Mouse (Mus musculus) frontal cortex, adult (tissue): Measurements from ENCODE around the gene Slc22a5.
"Not testable (repeated sequence)": the region's sequence is repeated elsewhere in the genome, so short reads cannot be mapped to it uniquely, and the experiment has no call there.

ENCODE experiments used
- ATAC-seq: cut with Nextera tagmentation; 2 replicates; pipeline ENCODE4 v1.9.2; 2017; ENCODE audit warnings: mild to moderate bottlenecking, moderate library complexity, mixed read lengths; ENCODE audit not compliant: low TSS enrichment

Gene Slc22a5

GRCm38 (mm10) chr11:53888242-53888641 is 3.2 kb downstream of the Slc22a5 start:
- ATAC-seq: no peak

GRCm38 (mm10) chr11:53883287-53883686 is 8.2 kb downstream of the Slc22a5 start:
- no peak for ATAC-seq

DNA sequence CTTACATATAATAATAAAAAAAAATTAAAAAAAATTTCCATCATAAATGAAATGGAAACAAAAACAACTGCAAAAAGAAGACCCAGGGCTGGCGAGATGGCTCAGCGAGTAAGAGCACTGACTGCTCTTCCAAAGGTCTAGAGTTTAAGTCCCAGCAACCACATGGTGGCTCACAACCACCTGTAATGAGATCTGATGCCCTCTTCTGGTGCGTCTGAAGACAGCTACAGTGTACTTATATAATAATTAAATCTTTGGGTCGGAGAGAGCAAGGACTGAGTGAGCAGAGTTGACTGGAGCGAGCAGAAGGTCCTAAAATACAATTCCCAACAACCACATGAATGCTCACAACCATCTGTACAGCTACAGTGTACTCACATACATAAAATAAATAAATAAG is 13.4 kb downstream of the Slc22a5 start:
- not testable (repeated sequence) for ATAC-seq

GRCm38 (mm10) chr11:53876488-53876887 is 15.0 kb downstream of the Slc22a5 start:
- ATAC-seq: no peak

GRCm38 (mm10) chr11:53874706-53875105 is 16.8 kb downstream of the Slc22a5 start:
- ATAC-seq: no peak

DNA sequence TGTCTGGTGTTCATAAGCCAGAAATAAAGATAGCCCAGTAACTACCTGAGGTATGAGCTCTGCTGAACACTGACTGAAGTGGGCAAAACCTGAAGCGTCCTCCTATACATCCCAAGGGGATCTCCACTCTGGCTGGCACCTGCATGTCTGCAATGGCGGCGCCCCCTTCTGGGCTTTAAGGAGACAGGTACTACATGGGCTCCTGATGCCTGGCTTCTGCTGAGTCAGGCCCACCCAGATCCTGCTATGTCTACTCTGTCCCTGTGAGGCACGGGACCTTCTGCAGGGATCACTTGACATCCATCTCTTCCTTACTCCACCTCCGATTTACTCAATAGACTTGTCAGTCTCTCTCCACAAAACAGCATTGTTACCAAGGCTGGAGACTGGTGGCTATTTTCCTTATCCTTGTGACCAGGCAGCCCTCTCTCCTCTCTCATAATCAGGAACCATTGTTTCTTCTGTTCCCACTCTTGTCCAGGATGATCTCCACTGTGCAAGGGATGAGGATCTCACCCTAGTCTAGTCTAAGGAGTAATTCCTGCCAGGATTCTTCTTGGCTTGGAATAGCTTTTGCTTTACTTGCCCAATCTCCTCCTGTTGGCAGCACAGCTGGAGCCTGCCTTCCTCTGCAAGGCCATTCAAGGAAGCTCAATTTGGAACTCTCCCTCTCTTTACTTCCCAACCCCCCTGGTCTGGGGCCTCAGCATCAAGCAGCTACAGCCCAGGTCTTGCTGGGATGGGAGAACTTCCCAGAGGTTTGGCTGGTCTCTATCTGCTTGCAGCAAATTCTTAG is 17.4 kb downstream of the Slc22a5 start:
- ATAC-seq: peak; percentile 81

DNA sequence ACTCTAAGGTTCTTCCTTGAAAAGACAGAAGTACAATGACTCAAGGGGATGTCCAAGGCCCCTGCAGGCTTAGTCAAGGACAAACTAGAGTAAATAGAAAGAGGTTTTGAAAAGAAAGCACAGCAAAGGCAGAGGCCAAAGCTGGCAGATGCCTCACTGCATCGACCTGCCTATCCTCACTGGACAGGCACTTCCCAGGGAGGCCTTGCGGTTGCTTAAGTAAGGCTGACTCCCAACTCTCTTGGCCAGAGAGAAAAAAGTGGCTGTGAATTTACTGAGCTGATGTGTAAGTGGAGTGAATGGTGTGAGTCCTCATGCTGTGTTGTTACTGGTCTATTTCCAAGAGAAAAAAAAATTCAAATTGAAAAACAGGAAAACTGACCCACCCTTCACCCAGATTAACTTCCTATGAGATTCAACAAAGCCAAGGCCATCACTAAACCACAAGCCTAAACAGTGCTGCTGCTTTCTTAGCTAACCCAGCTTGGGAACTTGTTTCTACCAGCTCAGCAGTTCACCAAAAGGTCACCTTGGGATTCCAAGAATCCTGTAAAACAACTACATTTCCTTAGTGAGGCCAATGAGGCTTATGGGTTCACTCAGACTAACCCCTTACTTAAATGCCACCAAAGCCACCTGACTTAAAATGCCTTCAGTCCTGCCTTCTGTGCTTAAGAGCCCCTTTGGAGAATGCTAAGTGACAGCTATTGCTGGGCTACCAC is 19.5 kb downstream of the Slc22a5 start:
- ATAC-seq: no peak

DNA sequence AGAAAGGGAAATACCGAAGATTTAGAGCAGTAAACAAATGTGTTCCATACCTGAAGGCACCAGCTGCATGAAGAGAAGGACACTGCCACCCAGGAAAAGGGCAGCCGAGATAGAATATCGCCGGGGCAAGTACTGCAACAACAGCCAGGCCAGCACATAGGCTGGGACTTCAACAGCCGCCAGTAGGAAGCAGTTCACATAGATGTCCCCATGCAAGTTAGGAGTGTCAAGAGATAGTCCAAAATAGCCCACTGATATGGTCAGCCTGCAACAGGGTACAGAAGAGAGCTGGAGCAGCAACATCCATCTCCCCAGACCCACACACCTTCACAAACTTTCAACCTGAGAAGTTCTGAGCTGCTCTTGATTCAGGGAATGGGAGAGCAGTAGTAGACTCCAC is 22.3 kb downstream of the Slc22a5 start:
- ATAC-seq: no peak

DNA sequence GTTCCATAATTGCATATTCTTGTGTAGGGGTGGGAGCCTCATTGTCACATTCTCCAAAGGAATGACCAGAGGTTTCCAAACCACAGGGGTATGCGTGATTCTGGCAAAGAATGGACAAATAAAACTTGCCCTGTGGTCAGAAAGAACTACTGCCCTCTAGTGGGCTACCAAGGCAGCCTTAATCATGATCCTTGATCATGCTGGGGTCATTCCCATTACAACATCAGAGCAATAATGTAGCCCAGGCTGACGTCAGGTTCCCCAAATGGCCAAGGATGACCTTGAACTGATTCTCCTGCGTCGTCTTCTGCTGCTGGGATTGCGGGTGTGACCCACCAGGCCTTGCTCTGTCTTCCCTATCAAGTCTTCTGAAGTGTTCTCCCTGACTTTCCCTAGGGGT is 23.1 kb downstream of the Slc22a5 start:
- not testable (repeated sequence) for ATAC-seq

GRCm38 (mm10) chr11:53864724-53865310 is 26.6 kb downstream of the Slc22a5 start:
- ATAC-seq: not testable (repeated sequence)

DNA sequence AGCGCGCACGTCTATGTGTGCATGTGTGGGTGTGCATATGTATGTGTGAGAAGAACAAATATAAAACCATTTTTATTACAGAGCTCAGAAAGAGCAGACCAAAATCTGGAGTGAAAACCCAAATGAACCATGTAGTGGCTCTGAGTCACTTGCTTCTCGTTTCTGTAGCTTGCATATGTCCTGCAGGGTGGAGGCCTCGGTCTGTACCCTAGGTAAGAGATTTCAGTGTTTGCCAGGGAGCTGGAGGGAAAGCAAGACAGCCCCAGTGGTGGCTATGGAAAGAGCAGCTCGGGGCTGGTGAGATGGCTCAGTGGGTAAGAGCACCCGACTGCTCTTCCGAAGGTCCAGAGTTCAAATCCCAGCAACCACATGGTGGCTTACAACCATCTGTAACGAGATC is 30.5 kb downstream of the Slc22a5 start:
- ATAC-seq: peak; percentile 58

DNA sequence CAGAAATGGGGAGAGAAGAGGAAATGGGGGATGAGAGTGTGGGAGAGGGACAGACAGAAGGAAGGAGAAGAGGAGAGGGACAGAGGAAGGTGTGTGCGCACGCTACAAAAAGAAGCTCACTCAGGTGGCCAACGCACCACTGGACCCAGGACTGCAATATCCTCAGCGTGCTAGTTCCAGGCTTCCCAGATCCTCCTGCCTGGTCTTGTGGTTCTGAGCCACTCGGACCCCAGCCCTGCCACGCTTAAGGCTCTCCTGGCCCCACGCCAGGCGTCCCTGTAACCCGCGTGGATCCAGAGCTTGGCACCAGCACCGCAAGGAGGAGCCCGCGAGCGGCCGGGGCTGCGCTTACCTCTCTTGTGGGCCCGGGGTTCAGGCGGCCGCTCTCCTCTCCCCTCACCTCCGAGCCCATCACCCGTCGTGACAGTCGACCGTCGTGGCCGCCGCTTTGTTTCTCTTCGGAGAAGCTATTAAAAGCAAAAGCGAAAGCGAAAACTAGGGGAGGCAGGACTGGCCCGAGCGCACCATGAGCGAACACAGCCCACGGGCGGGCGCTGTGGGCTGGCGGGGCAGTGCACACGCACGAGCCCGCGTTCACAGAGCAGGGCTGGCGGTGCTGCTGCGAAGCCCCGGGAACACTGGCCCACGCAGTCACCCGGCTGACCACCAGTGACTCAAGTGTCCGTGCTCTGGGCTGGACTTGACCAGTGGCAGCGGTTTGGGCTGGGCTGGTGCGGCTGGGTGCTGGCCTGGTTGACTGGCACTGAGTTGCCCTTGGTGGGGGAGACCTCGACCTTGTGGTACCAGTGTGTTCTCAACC is 32.5 kb downstream of the Slc22a5 start, which contains the start of gene Gm12216:
Gm12216 (minus strand) TSS at position 496 of the 820 bp plus-strand sequence.
- peak; percentile 53; the same call in 1 of the 2 replicates for ATAC-seq

- ATAC-seq: no peak
Observed at GRCm38 (mm10) chr11:53858058-53858760, 33.3 kb downstream of the Slc22a5 start.

DNA sequence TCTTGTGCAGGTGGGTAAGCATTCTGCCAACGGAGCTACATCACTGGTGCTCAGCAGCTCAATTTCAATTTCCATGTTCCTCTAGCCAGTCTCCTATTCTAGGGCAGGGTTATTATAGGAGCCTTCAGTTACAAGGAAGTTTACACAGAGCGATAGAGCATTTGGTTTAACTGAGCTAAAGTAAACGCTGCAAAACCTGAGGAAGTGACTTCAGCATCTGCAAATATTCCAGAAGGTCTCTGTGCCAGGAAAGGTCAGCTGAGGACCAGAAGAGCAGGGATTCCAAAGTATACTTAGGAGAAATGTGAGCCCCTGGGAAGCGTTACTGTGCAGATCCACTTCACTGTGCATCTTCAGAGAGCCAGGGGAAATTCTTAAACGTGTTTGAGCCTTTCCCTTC is 37.8 kb downstream of the Slc22a5 start:
- no peak for ATAC-seq

DNA sequence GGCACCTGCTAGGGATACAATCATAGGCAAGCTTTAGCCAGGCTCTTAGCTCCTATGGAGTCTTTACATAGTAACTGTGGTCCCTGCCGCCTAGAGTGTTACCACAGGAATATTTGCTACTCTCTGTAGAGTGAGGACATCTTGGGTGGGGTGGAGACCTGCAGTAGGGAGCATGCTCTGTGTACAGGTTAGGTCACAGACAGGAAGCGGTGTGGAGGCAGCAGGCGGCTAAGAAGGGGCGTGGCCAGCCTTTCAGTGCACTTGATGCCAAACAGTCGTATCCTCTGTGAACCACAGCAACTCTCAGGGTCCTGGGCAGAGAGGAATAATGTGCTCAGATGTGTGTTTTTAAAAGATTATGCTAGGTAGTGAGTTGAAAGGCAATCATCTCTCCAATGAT is 39.7 kb downstream of the Slc22a5 start:
- ATAC-seq: no peak

DNA sequence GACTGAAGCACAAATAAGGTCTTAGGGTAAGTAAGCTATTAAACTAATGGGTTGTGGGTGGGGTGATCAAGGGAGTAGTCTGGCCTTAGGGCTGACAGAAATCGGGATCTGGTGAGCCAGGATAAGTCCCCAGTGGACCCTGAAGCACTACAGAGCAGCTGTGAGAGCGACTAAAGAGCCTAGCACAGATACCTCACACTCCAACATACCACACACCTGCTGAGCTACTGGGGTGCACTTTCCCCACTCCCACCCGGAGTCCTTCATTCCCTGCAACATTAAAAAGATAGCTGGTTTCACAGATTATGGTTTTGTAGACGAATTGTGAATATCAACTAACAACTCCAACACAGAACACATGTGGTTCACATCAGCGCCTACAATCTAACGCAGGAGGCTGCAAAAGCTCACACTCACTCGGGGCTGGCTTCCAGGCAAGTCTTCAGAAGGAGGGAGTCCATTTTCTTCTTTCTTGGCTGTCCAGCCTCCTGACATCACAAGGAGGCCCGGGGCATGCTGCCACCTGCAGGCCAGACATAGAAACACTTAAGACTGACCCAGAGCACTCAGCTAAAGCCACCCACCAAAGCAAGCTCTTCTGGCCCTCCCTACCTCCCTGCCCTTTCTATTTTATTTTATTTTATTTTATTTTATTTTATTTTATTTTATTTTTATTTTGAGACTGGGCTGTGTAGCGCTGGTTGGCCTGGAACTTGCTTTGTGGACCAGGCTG is 41.7 kb downstream of the Slc22a5 start:
- ATAC-seq: peak; percentile 91

DNA sequence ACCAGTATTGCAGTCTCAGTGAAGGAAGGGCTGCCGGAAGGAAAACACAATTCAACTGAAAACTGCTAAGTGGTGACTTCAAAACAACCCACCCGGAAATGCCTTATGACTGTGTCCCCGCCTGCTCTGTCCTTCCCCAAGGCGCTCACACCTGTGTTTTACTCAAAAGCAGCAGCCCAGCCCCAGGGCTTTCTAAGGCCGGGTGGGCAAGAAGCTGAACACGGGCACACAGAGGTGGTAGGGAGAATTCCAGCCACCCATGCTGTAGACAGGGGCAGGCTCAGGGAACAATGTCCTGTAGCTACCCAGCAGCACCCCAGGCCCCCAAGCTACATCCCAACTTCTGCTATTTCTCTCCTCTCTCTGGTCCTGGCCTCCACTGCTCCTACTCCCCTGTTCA is 45.8 kb downstream of the Slc22a5 start:
- ATAC-seq: no peak

GRCm38 (mm10) chr11:53843106-53843505 is 48.4 kb downstream of the Slc22a5 start:
- ATAC-seq: peak; percentile 58

GRCm38 (mm10) chr11:53842161-53842581 is 49.3 kb downstream of the Slc22a5 start:
- ATAC-seq: peak; percentile 94

- ATAC-seq: peak; percentile 55
Observed at GRCm38 (mm10) chr11:53841514-53841913, 49.9 kb downstream of the Slc22a5 start.
